Mouse (Mus musculus): Measurements from ENCODE around the gene Methig1. TPM values are rescaled to one million over a fixed set of nuclear protein-coding genes. Genes with fewer than 3 reads are reported as not detected.

Gene Methig1
- polyA plus RNA-seq, 1 experiment from 2014 or later, result not detected

- Histone ChIP-seq H3K36me3 (ENCODE audit: insufficient read depth) (peaks cover 90% of the 10 kb centered on the region), H3K9me3 (ENCODE audit: low read depth, low read length) (no peaks in the 10 kb centered on the region), H3K9ac (no peak overlapping the region), H3K4me3 (ENCODE audit: low read depth, low read length) (no peak overlapping the region), H3K27ac (ENCODE audit: low read depth) (no peak overlapping the region), H3K27me3 (ENCODE audit: insufficient read depth, low read length) (no peaks in the 10 kb centered on the region), H3K4me2 (no peak overlapping the region), H3K4me1 (ENCODE audit: insufficient read depth) (no peaks in the 10 kb centered on the region)
- DNase-seq, result no peak
- TF ChIP-seq CTCF (IDR thresholded peaks at IDR 0.05; ENCODE audit: low read depth), result no peak
- ATAC-seq (ENCODE audit: insufficient read depth), result no peak
- WGBS, result 76% methylated on average over 14 of the region's 14 CpGs
Measured at GRCm38 (mm10) chr15:100402347-100402746, 49.4 kb downstream of the Methig1 start.

GRCm38 (mm10) chr15:100402798-100403197 is 49.8 kb downstream of the Methig1 start:
- H3K9ac ChIP-seq, result no peak overlapping the region
- TF ChIP-seq CTCF (IDR thresholded peaks at IDR 0.05; ENCODE audit: low read depth), result no peak
- H3K27ac ChIP-seq (ENCODE audit: low read depth), result no peak overlapping the region
- WGBS, result 83% methylated on average over 4 of the region's 4 CpGs
- peaks cover 90% of the 10 kb centered on the region for H3K36me3 ChIP-seq (ENCODE audit: insufficient read depth)
- H3K4me1 ChIP-seq (ENCODE audit: insufficient read depth), result no peaks in the 10 kb centered on the region
- no peaks in the 10 kb centered on the region for H3K27me3 ChIP-seq (ENCODE audit: insufficient read depth, low read length)
- no peak overlapping the region for H3K4me3 ChIP-seq (ENCODE audit: low read depth, low read length)
- DNase-seq, result no peak
- H3K4me2 ChIP-seq, result no peak overlapping the region
- H3K9me3 ChIP-seq (ENCODE audit: low read depth, low read length), result no peaks in the 10 kb centered on the region
- ATAC-seq (ENCODE audit: insufficient read depth), result no peak

- H3K4me3 ChIP-seq (ENCODE audit: low read depth, low read length), result no peak overlapping the region
- H3K27me3 ChIP-seq (ENCODE audit: insufficient read depth, low read length), result no peaks in the 10 kb centered on the region
- no peak overlapping the region for H3K4me2 ChIP-seq
- no peak overlapping the region for H3K9ac ChIP-seq
- no peaks in the 10 kb centered on the region for H3K4me1 ChIP-seq (ENCODE audit: insufficient read depth)
- no peak overlapping the region for H3K27ac ChIP-seq (ENCODE audit: low read depth)
- peaks cover 90% of the 10 kb centered on the region for H3K36me3 ChIP-seq (ENCODE audit: insufficient read depth)
- no peak for TF ChIP-seq CTCF (IDR thresholded peaks at IDR 0.05; ENCODE audit: low read depth)
- WGBS, result 88% methylated on average over 16 of the region's 16 CpGs
- no peak for ATAC-seq (ENCODE audit: insufficient read depth)
- H3K9me3 ChIP-seq (ENCODE audit: low read depth, low read length), result no peaks in the 10 kb centered on the region
- DNase-seq, result no peak
Measured at GRCm38 (mm10) chr15:100403318-100404000, 50.5 kb downstream of the Methig1 start.

DNA sequence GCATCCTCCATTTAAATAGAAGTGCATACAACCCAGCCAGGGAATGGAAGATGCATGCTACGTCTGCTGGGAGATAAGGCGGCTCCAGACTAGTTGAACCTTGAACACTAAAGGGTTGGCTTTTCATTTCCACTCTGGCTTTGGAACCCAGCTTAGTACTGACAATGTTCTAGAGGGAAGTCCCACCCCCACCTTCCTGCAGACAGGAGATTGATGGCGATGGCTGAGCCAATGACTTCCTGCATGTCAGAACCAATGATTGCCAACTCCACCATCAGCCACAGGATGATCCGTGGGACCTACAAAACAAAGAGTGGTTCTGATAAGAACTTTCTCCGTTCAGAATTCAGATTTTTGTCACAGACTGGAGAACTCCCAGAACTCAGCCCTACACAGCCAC is 53.1 kb downstream of the Methig1 start:
- H3K4me1 ChIP-seq (ENCODE audit: insufficient read depth), result no peaks in the 10 kb centered on the region
- H3K4me3 ChIP-seq (ENCODE audit: low read depth, low read length), result no peak overlapping the region
- ATAC-seq (ENCODE audit: insufficient read depth) (no peak), DNase-seq (no peak)
- H3K9me3 ChIP-seq (ENCODE audit: low read depth, low read length), result no peaks in the 10 kb centered on the region
- peaks cover 82% of the 10 kb centered on the region for H3K36me3 ChIP-seq (ENCODE audit: insufficient read depth)
- 71% methylated on average over 5 of the region's 5 CpGs for WGBS
- H3K27ac ChIP-seq (ENCODE audit: low read depth), result no peak overlapping the region; the same call in 1 of the 2 replicates
- H3K9ac ChIP-seq, result no peak overlapping the region
- no peak overlapping the region for H3K4me2 ChIP-seq
- H3K27me3 ChIP-seq (ENCODE audit: insufficient read depth, low read length), result no peaks in the 10 kb centered on the region
- no peak for TF ChIP-seq CTCF (IDR thresholded peaks at IDR 0.05; ENCODE audit: low read depth)

GRCm38 (mm10) chr15:100410918-100411672 is 58.1 kb downstream of the Methig1 start:
- Histone ChIP-seq H3K27ac (ENCODE audit: low read depth) (no peak overlapping the region; the same call in 1 of the 2 replicates), H3K9ac (no peak overlapping the region; the same call in 1 of the 2 replicates), H3K4me2 (no peak overlapping the region), H3K4me3 (ENCODE audit: low read depth, low read length) (no peak overlapping the region), H3K27me3 (ENCODE audit: insufficient read depth, low read length) (no peaks in the 10 kb centered on the region), H3K36me3 (ENCODE audit: insufficient read depth) (peaks cover 37% of the 10 kb centered on the region), H3K4me1 (ENCODE audit: insufficient read depth) (no peaks in the 10 kb centered on the region), H3K9me3 (ENCODE audit: low read depth, low read length) (no peaks in the 10 kb centered on the region)
- no peak for TF ChIP-seq CTCF (IDR thresholded peaks at IDR 0.05; ENCODE audit: low read depth)
- ATAC-seq (ENCODE audit: insufficient read depth) (no peak), DNase-seq (peak; percentile 56)
- 53% methylated on average over 14 of the region's 14 CpGs for WGBS

DNA sequence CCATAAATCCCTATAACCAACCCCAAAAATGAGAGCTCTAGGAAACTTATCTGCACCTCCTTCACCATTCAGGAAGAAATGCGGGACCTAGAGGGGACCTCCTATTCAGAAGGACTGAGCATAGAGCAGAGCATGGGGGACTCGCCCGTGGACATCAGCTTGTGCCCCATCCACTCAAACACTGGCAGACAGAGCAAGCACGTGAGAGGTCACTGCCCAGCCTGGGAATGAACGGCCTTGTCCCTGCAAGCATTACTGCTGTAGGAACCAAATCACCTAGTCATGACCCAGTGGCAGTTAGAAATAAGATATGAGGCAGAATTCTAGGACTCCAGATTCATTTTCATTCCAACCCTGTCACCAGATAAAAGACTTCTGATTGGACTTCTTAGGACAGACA is 58.8 kb downstream of the Methig1 start:
- no peaks in the 10 kb centered on the region for H3K9me3 ChIP-seq (ENCODE audit: low read depth, low read length)
- no peaks in the 10 kb centered on the region for H3K27me3 ChIP-seq (ENCODE audit: insufficient read depth, low read length)
- no peak overlapping the region for H3K4me3 ChIP-seq (ENCODE audit: low read depth, low read length)
- no peak overlapping the region for H3K27ac ChIP-seq (ENCODE audit: low read depth)
- H3K4me1 ChIP-seq (ENCODE audit: insufficient read depth), result no peaks in the 10 kb centered on the region
- H3K4me2 ChIP-seq, result no peak overlapping the region
- 82% methylated on average over 5 of the region's 5 CpGs for WGBS
- peaks cover 36% of the 10 kb centered on the region for H3K36me3 ChIP-seq (ENCODE audit: insufficient read depth)
- H3K9ac ChIP-seq, result no peak overlapping the region
- no peak for TF ChIP-seq CTCF (IDR thresholded peaks at IDR 0.05; ENCODE audit: low read depth)
- ATAC-seq (ENCODE audit: insufficient read depth), result no peak
- no peak for DNase-seq

DNA sequence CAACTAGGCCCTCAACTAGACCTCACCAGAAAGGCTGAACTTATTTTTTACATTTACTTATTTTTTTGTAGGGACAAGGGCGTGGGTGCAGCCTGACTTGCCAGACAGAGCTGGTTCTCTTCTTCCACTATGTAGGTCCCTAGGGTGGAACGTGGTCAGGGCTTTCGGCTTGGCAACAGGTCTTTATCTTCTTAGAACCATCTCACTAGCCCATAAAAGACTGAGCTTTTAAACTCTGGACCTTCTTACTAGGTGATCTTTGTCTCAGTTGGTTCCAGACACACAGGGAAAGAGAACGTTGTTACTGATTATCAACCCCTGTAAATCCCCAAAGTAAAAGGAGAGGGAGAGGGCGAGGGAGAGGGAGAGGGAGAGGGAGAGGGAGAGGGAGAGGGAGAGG is 60.4 kb downstream of the Methig1 start:
- no peak overlapping the region for H3K9ac ChIP-seq
- no peak overlapping the region for H3K27ac ChIP-seq (ENCODE audit: low read depth)
- no peak for TF ChIP-seq CTCF (IDR thresholded peaks at IDR 0.05; ENCODE audit: low read depth)
- peaks cover 24% of the 10 kb centered on the region for H3K36me3 ChIP-seq (ENCODE audit: insufficient read depth)
- no peak overlapping the region for H3K4me3 ChIP-seq (ENCODE audit: low read depth, low read length)
- DNase-seq (no peak), ATAC-seq (ENCODE audit: insufficient read depth) (no peak)
- no peaks in the 10 kb centered on the region for H3K4me1 ChIP-seq (ENCODE audit: insufficient read depth)
- no peaks in the 10 kb centered on the region for H3K9me3 ChIP-seq (ENCODE audit: low read depth, low read length)
- WGBS, result 78% methylated on average over 4 of the region's 5 CpGs
- no peaks in the 10 kb centered on the region for H3K27me3 ChIP-seq (ENCODE audit: insufficient read depth, low read length)
- no peak overlapping the region for H3K4me2 ChIP-seq

Data from lung, embryonic 14.5 days (tissue).